Mouse (Mus musculus) embryonic fibroblast, embryonic 13.5 days (primary cell): ENCODE measurements at regions not wholly inside any gene's neighbourhood (a gene's known extent, or its start where the extent isn't known, plus 50 kb on each side); places are given as distances from the start of the nearest gene placed in this dataset.

ENCODE experiments used
- CTCF ChIP-seq: IDR thresholded peaks from 2 replicates; pipeline ENCODE4 v1.5.1; 2011; ENCODE audit warnings: mild to moderate bottlenecking, control low read depth, low read length, moderate library complexity, borderline replicate concordance; ENCODE audit not compliant: insufficient read depth
- POLR2A ChIP-seq: IDR thresholded peaks from 2 replicates; pipeline ENCODE4 v1.6.1; 2011; ENCODE audit warnings: low read depth, mild to moderate bottlenecking, control low read depth, low read length, moderate library complexity

DNA sequence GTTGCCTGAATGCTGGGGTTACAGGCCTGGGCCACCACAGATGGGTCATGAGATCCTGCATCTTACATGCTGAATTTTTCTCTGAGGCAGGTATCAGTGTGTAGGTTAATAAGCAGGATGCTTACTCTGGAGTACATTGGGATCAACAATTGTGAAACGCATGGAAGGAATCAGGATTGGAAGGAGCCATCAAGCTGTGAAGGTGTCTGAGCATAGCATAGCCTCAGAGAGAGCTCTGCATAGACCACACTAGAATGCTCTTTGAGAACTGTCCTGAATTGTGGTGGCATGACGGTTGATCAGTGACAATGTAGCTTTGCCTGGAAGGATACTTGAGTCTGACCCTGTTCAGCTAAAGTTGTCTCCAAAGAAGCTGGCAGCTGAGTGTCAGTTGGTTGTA is 1245.7 kb upstream of the A1bg start:
- TF ChIP-seq CTCF (no peak), POLR2A (no peak)
